Mouse (Mus musculus) bone marrow macrophage, adult 2 months (primary cell): ENCODE data around the gene Chmp1a.

Experiments used
- CTCF ChIP-seq: IDR thresholded peaks from 2 replicates; pipeline ENCODE4 v1.5.1; 2012; ENCODE audit warnings: low read depth, mild to moderate bottlenecking, low read length, moderate library complexity
- POLR2A ChIP-seq: IDR thresholded peaks from 2 replicates; pipeline ENCODE4 v1.6.1; 2012; ENCODE audit warnings: mild to moderate bottlenecking, low read depth, low read length, borderline replicate concordance

- TF ChIP-seq CTCF: no peak
- TF ChIP-seq POLR2A: no peak
These were observed 42.6 kb upstream of the Chmp1a start for GRCm38 (mm10) chr8:123255170-123255569.
